Mouse (Mus musculus): ENCODE data around the gene Arf6. TPM values are rescaled to one million over a fixed set of nuclear protein-coding genes. Genes with fewer than 3 reads are reported as not detected.
"Not testable (repeated sequence)": the region's sequence is repeated elsewhere in the genome, so short reads cannot be mapped to it uniquely, and the experiment has no call there.

Arf6 gene
- polyA plus RNA-seq, 1 experiment from 2014 or later, result 18.0 TPM

- Histone ChIP-seq H3K9ac (ENCODE audit: low read depth, low read length) (no peak overlapping the region), H3K4me3 (ENCODE audit: low read length) (no peak overlapping the region), H3K4me2 (ENCODE audit: low read depth, low read length) (no peak overlapping the region), H3K36me3 (ENCODE audit: control insufficient read depth, insufficient read depth, low read length) (no peaks in the 10 kb centered on the region), H3K9me3 (ENCODE audit: control insufficient read depth, low read length) (no peaks in the 10 kb centered on the region), H3K27me3 (replicated peaks; ENCODE audit: control insufficient read depth, insufficient read depth, low read length) (no peaks in the 10 kb centered on the region), H3K27ac (ENCODE audit: low read length) (no peak overlapping the region), H3K4me1 (ENCODE audit: control insufficient read depth, insufficient read depth, low read length) (no peaks in the 10 kb centered on the region)
- no peak for ATAC-seq
- 72% methylated on average over 6 of the region's 6 CpGs for WGBS
Measured at GRCm38 (mm10) chr12:69385542-69386280, 13.8 kb downstream of the Arf6 start.

GRCm38 (mm10) chr12:69386281-69386732, 14.4 kb downstream of the Arf6 start:
- 79% methylated on average over 12 of the region's 12 CpGs for WGBS

GRCm38 (mm10) chr12:69388321-69388869, 16.4 kb downstream of the Arf6 start:
- no peak overlapping the region for H3K9ac ChIP-seq (ENCODE audit: low read depth, low read length)
- 93% methylated on average over 10 of the region's 10 CpGs for WGBS
- no peaks in the 10 kb centered on the region for H3K9me3 ChIP-seq (ENCODE audit: control insufficient read depth, low read length)
- no peak overlapping the region for H3K4me2 ChIP-seq (ENCODE audit: low read depth, low read length)
- no peaks in the 10 kb centered on the region for H3K27me3 ChIP-seq (replicated peaks; ENCODE audit: control insufficient read depth, insufficient read depth, low read length)
- H3K4me3 ChIP-seq (ENCODE audit: low read length), result no peak overlapping the region
- no peak overlapping the region for H3K27ac ChIP-seq (ENCODE audit: low read length)
- no peaks in the 10 kb centered on the region for H3K4me1 ChIP-seq (ENCODE audit: control insufficient read depth, insufficient read depth, low read length)
- no peaks in the 10 kb centered on the region for H3K36me3 ChIP-seq (ENCODE audit: control insufficient read depth, insufficient read depth, low read length)
- no peak for ATAC-seq

More at GRCm38 (mm10) chr12:69386281-69386732, 14.4 kb downstream of the Arf6 start:
- H3K36me3 ChIP-seq (ENCODE audit: control insufficient read depth, insufficient read depth, low read length); H3K4me3 ChIP-seq (ENCODE audit: low read length); ATAC-seq; H3K4me1 ChIP-seq (ENCODE audit: control insufficient read depth, insufficient read depth, low read length); H3K4me2 ChIP-seq (ENCODE audit: low read depth, low read length); H3K27ac ChIP-seq (ENCODE audit: low read length); H3K9me3 ChIP-seq (ENCODE audit: control insufficient read depth, low read length); H3K27me3 ChIP-seq (replicated peaks; ENCODE audit: control insufficient read depth, insufficient read depth, low read length); H3K9ac ChIP-seq (ENCODE audit: low read depth, low read length): not testable (repeated sequence)

GRCm38 (mm10) chr12:69389273-69389938, 17.5 kb downstream of the Arf6 start:
- H3K9ac ChIP-seq (ENCODE audit: low read depth, low read length), result no peak overlapping the region
- H3K27ac ChIP-seq (ENCODE audit: low read length), result no peak overlapping the region
- no peak for ATAC-seq
- WGBS, result 68% methylated on average over 7 of the region's 7 CpGs
- H3K36me3 ChIP-seq (ENCODE audit: control insufficient read depth, insufficient read depth, low read length), result no peaks in the 10 kb centered on the region
- H3K9me3 ChIP-seq (ENCODE audit: control insufficient read depth, low read length), result no peaks in the 10 kb centered on the region
- H3K4me1 ChIP-seq (ENCODE audit: control insufficient read depth, insufficient read depth, low read length), result no peaks in the 10 kb centered on the region
- no peak overlapping the region for H3K4me3 ChIP-seq (ENCODE audit: low read length)
- no peak overlapping the region for H3K4me2 ChIP-seq (ENCODE audit: low read depth, low read length)
- no peaks in the 10 kb centered on the region for H3K27me3 ChIP-seq (replicated peaks; ENCODE audit: control insufficient read depth, insufficient read depth, low read length)

GRCm38 (mm10) chr12:69390000-69390698, 18.2 kb downstream of the Arf6 start:
- Histone ChIP-seq H3K9me3 (ENCODE audit: control insufficient read depth, low read length) (no peaks in the 10 kb centered on the region), H3K4me2 (ENCODE audit: low read depth, low read length) (no peak overlapping the region), H3K27ac (ENCODE audit: low read length) (no peak overlapping the region), H3K36me3 (ENCODE audit: control insufficient read depth, insufficient read depth, low read length) (no peaks in the 10 kb centered on the region), H3K27me3 (replicated peaks; ENCODE audit: control insufficient read depth, insufficient read depth, low read length) (no peaks in the 10 kb centered on the region), H3K4me3 (ENCODE audit: low read length) (no peak overlapping the region), H3K4me1 (ENCODE audit: control insufficient read depth, insufficient read depth, low read length) (no peaks in the 10 kb centered on the region), H3K9ac (ENCODE audit: low read depth, low read length) (no peak overlapping the region)
- 71% methylated on average over 7 of the region's 7 CpGs for WGBS
- no peak for ATAC-seq

GRCm38 (mm10) chr12:69393076-69393475, 21.1 kb downstream of the Arf6 start:
- H3K4me1 ChIP-seq (ENCODE audit: control insufficient read depth, insufficient read depth, low read length), result no peaks in the 10 kb centered on the region
- no peaks in the 10 kb centered on the region for H3K9me3 ChIP-seq (ENCODE audit: control insufficient read depth, low read length)
- H3K27ac ChIP-seq (ENCODE audit: low read length), result no peak overlapping the region
- H3K4me2 ChIP-seq (ENCODE audit: low read depth, low read length), result no peak overlapping the region
- 78% methylated on average over 10 of the region's 10 CpGs for WGBS
- no peak for ATAC-seq
- no peaks in the 10 kb centered on the region for H3K36me3 ChIP-seq (ENCODE audit: control insufficient read depth, insufficient read depth, low read length)
- no peak overlapping the region for H3K4me3 ChIP-seq (ENCODE audit: low read length)
- no peaks in the 10 kb centered on the region for H3K27me3 ChIP-seq (replicated peaks; ENCODE audit: control insufficient read depth, insufficient read depth, low read length)
- H3K9ac ChIP-seq (ENCODE audit: low read depth, low read length), result no peak overlapping the region

- H3K27me3 ChIP-seq (replicated peaks; ENCODE audit: control insufficient read depth, insufficient read depth, low read length), result no peaks in the 10 kb centered on the region
- 84% methylated on average over 6 of the region's 6 CpGs for WGBS
Measured at GRCm38 (mm10) chr12:69394456-69394855, 22.5 kb downstream of the Arf6 start.

GRCm38 (mm10) chr12:69400367-69400766, 28.4 kb downstream of the Arf6 start:
- Histone ChIP-seq H3K36me3 (ENCODE audit: control insufficient read depth, insufficient read depth, low read length) (no peaks in the 10 kb centered on the region), H3K4me2 (ENCODE audit: low read depth, low read length) (no peak overlapping the region), H3K4me1 (ENCODE audit: control insufficient read depth, insufficient read depth, low read length) (no peaks in the 10 kb centered on the region), H3K4me3 (ENCODE audit: low read length) (no peak overlapping the region), H3K9ac (ENCODE audit: low read depth, low read length) (no peak overlapping the region), H3K27me3 (replicated peaks; ENCODE audit: control insufficient read depth, insufficient read depth, low read length) (no peaks in the 10 kb centered on the region), H3K27ac (ENCODE audit: low read length) (no peak overlapping the region), H3K9me3 (ENCODE audit: control insufficient read depth, low read length) (no peaks in the 10 kb centered on the region)
- WGBS, result 76% methylated on average over 4 of the region's 4 CpGs
- ATAC-seq, result no peak

More at GRCm38 (mm10) chr12:69394456-69394855, 22.5 kb downstream of the Arf6 start:
- ATAC-seq, result no peak
- H3K36me3 ChIP-seq (ENCODE audit: control insufficient read depth, insufficient read depth, low read length), result no peaks in the 10 kb centered on the region
- no peaks in the 10 kb centered on the region for H3K4me1 ChIP-seq (ENCODE audit: control insufficient read depth, insufficient read depth, low read length)
- H3K4me3 ChIP-seq (ENCODE audit: low read length), result no peak overlapping the region
- H3K9ac ChIP-seq (ENCODE audit: low read depth, low read length), result no peak overlapping the region
- no peak overlapping the region for H3K4me2 ChIP-seq (ENCODE audit: low read depth, low read length)
- H3K27ac ChIP-seq (ENCODE audit: low read length), result no peak overlapping the region
- H3K9me3 ChIP-seq (ENCODE audit: control insufficient read depth, low read length), result no peaks in the 10 kb centered on the region

GRCm38 (mm10) chr12:69400871-69401286, 28.9 kb downstream of the Arf6 start:
- ATAC-seq, result no peak
- no peak overlapping the region for H3K4me3 ChIP-seq (ENCODE audit: low read length)
- no peak overlapping the region for H3K27ac ChIP-seq (ENCODE audit: low read length)
- H3K4me2 ChIP-seq (ENCODE audit: low read depth, low read length), result no peak overlapping the region
- no peaks in the 10 kb centered on the region for H3K36me3 ChIP-seq (ENCODE audit: control insufficient read depth, insufficient read depth, low read length)
- no peaks in the 10 kb centered on the region for H3K9me3 ChIP-seq (ENCODE audit: control insufficient read depth, low read length)
- no peaks in the 10 kb centered on the region for H3K4me1 ChIP-seq (ENCODE audit: control insufficient read depth, insufficient read depth, low read length)
- WGBS, result 16% methylated on average over 2 of the region's 2 CpGs
- no peak overlapping the region for H3K9ac ChIP-seq (ENCODE audit: low read depth, low read length)
- no peaks in the 10 kb centered on the region for H3K27me3 ChIP-seq (replicated peaks; ENCODE audit: control insufficient read depth, insufficient read depth, low read length)

Data from intestine, embryonic 16.5 days (tissue).